Mouse (Mus musculus) thymus, postnatal 36 days (tissue): Measurements from ENCODE around the gene Plch2.

Experiments used
- DNase-seq, 2 experiments: peaks; one replicate each; pipeline ENCODE4 v3.0.0; 2022; ENCODE audit warnings: mixed read lengths in 2 of 2

Gene Plch2

GRCm38 (mm10) chr4:154957289-154957993 is 99.1 kb downstream of the Plch2 start:
- no peak for DNase-seq

GRCm38 (mm10) chr4:154956604-154957003 is 100.0 kb downstream of the Plch2 start:
- no peak for DNase-seq

DNA sequence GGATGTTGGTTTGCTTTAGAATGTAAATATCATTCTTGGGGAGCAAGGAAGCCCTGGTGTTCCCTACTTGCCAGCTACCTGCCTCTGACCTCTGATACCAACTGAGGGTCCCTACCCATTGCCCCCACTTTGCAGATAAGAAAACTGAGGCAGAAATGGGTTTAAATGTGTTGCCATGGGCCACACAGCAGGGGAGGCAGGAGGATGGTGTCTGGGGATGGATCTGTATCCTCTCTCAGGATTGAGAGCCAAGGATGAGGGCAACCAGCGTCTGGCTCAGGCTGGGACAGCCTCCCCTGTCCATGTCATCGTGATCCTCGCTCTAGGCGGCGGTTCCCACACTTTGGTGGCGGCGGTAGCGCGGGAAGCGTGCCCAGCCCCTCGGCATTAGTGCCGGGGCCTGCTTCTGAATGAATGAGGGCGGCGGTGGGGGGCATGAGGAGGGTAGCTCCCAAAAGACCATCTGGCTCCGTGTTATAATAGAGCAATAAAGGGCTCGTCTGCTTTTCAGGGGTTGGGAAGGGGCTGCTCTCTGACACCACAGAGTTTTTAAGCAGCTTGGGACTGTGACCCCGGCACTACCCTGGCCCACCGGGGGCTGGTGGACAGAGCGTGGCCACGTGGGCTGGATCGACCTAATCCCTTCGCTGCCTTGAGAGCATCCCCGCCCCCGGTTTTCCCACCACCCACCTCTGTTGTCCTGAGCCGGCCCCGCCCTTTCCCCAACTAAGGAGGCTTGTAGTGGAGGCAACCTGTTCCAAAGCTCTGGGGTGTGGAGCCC is 103.9 kb downstream of the Plch2 start:
- DNase-seq = no peak

GRCm38 (mm10) chr4:154949589-154949982 is 107.0 kb downstream of the Plch2 start:
- no peak for DNase-seq

GRCm38 (mm10) chr4:154948940-154949588 is 107.5 kb downstream of the Plch2 start:
- DNase-seq = no peak

- DNase-seq = no peak
Measured at GRCm38 (mm10) chr4:154948066-154948939, 108.3 kb downstream of the Plch2 start.

- no peak for DNase-seq
Measured at GRCm38 (mm10) chr4:154946319-154946718, 110.3 kb downstream of the Plch2 start.

- peak; percentile 71 to 77 for DNase-seq
Measured at GRCm38 (mm10) chr4:154944121-154944590, 112.4 kb downstream of the Plch2 start.

- no peak for DNase-seq
Measured at GRCm38 (mm10) chr4:154943323-154944039, 113.1 kb downstream of the Plch2 start.

DNA sequence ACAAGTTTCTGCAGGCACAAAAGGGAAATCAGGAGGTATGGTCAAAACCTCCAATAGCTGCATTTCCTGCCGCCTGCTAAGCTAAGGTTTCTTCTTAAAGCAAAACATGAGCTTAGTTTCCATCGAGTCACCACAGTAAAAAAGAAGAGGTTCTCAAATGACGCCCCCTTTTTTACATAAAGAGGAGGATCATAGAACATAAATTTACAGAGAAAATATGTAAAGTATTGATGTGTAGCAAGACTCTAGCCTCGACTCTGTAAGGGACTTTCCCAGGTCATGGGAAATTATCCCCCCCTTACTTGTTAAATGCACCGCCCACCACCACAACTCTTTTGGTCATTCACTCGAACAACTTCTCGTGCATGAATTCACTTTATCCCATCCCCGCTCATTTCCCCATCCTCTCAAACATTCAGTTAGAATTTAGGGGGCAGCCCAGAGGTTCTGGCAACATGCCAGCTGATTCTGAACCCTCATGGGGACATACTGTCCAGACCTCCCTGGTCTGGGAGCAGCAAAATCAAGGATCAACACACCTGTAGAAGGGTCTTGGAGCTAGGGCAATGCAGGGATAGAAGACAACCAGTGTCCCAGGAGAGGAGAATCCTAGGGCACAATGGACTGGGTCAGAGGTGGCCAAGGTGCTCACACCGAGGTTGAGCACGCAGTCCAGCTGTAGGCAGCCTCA is 113.8 kb downstream of the Plch2 start:
- DNase-seq = no peak

- DNase-seq = no peak
Measured at GRCm38 (mm10) chr4:154941831-154942230, 114.8 kb downstream of the Plch2 start.

GRCm38 (mm10) chr4:154940156-154940555 is 116.4 kb downstream of the Plch2 start:
- no peak for DNase-seq

DNA sequence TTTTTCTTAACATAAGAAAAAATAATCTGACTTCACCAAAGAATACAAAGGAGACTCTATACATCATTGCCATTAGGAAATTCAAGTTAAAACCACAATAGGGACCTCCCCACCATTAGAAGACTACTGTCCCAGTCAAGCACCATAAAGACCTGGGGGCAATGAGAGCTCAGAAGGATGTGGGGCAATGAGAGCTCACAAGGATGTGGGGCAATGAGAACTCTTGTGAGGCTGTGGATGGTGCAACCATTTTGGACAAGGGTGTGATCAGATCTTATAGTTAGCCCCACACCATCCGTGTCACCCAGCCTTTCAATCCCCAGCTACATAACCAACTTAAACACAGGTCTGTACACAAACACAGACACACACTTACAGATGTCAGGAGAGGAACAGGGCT is 118.8 kb downstream of the Plch2 start:
- DNase-seq = no peak

- peak; percentile 63 to 79 for DNase-seq
Measured at GRCm38 (mm10) chr4:154936542-154937255, 119.9 kb downstream of the Plch2 start.

GRCm38 (mm10) chr4:154935788-154936187 is 120.8 kb downstream of the Plch2 start:
- DNase-seq = peak; percentile 67 to 72

GRCm38 (mm10) chr4:154934800-154935199 is 121.8 kb downstream of the Plch2 start:
- no peak for DNase-seq

GRCm38 (mm10) chr4:154933306-154933907 is 123.2 kb downstream of the Plch2 start:
- no peak for DNase-seq
